ENCODE assay signal across 19 mouse cellular contexts in genomic region chr1:98025924-98026640, GRCm38 (mm10).
"Had no signal": no experiment of that assay in that cellular context is flagged by ENCODE, and none has a peak within 500 bp of the region (broad histone marks: within the 10 kb centered on the region; RNA-seq: fewer than 3 reads in every experiment).

No protein-coding gene starts in this region.

- H3K9ac ChIP-seq: kidney, embryonic 15.5 days; liver, embryonic 13.5 days; midbrain, embryonic 12.5 days; midbrain, embryonic 15.5 days; neural tube, embryonic 12.5 days; neural tube, embryonic 15.5 days; stomach, embryonic 15.5 days had no signal

- H3K27me3 ChIP-seq: kidney, embryonic 15.5 days; liver, embryonic 13.5 days; midbrain, embryonic 12.5 days; midbrain, embryonic 15.5 days; neural tube, embryonic 12.5 days; neural tube, embryonic 15.5 days; stomach, embryonic 15.5 days had no signal

- H3K36me3 ChIP-seq: kidney, embryonic 15.5 days; liver, embryonic 13.5 days; midbrain, embryonic 12.5 days; midbrain, embryonic 15.5 days; neural tube, embryonic 12.5 days; neural tube, embryonic 15.5 days; stomach, embryonic 15.5 days had no signal

- DNase-seq: kidney, postnatal 14 days; layer of hippocampus, postnatal 36 days; liver, embryonic 13.5 days; lung, adult 2 months; lung, postnatal 14 days; lung, postnatal 4 days; right cerebral cortex, adult 18-20 months; right cerebral cortex, postnatal 14 days; right cerebral cortex, postnatal 4 days; spleen, adult 18-20 months; thymus, adult 18-20 months; thymus, postnatal 36 days had no signal

- H3K4me1 ChIP-seq: kidney, embryonic 15.5 days; liver, embryonic 13.5 days; midbrain, embryonic 12.5 days; midbrain, embryonic 15.5 days; neural tube, embryonic 12.5 days; neural tube, embryonic 15.5 days; stomach, embryonic 15.5 days had no signal

- H3K4me2 ChIP-seq: kidney, embryonic 15.5 days; liver, embryonic 13.5 days; midbrain, embryonic 12.5 days; midbrain, embryonic 15.5 days; neural tube, embryonic 12.5 days; neural tube, embryonic 15.5 days; stomach, embryonic 15.5 days had no signal

- H3K9me3 ChIP-seq: kidney, embryonic 15.5 days; liver, embryonic 13.5 days; midbrain, embryonic 12.5 days; midbrain, embryonic 15.5 days; neural tube, embryonic 12.5 days; neural tube, embryonic 15.5 days; stomach, embryonic 15.5 days had no signal

- H3K27ac ChIP-seq: kidney, embryonic 15.5 days; left cerebral cortex, adult 2 months; liver, embryonic 13.5 days; midbrain, embryonic 12.5 days; midbrain, embryonic 15.5 days; neural tube, embryonic 12.5 days; neural tube, embryonic 15.5 days; stomach, embryonic 15.5 days had no signal

- H3K4me3 ChIP-seq: kidney, embryonic 15.5 days; left cerebral cortex, adult 2 months; liver, embryonic 13.5 days; midbrain, embryonic 12.5 days; midbrain, embryonic 15.5 days; neural tube, embryonic 12.5 days; neural tube, embryonic 15.5 days; stomach, embryonic 15.5 days had no signal

- ATAC-seq: midbrain, embryonic 15.5 days had no signal
